Comparison of ENCODE assay signal across 9 mouse cellular contexts in the genomic region with DNA sequence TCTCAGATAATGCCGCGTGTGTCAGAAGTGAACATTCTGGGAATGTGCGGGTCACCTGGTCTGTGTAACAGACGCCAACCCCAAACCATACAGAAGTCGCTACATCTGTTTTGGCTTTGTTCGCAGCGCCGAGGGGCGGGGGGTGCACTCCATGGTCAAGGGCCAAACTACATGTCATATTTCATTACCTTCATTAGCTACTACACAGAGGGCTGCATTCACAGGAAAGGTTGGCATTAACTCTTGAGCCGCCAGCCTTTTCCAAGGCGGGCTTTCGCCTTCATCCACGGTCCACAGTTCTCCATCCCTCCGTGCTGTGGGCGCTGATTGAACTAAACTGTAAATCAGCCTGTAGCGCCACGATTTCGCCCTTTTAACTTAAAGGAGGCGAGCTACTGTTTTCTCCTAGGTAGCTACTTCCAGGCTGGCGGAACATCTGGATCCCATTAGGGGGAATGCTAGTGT.
A peak's percentile ranks its signal among the peaks of the same experiment; 100 is the strongest.
DNase-seq lines count a peak whose midpoint lies in the region; ATAC-seq lines count a peak whose summit lies in the region.
"Had no signal": no experiment of that assay in that cellular context is flagged by ENCODE, and none has a peak within 500 bp of the region (broad histone marks: within the 10 kb centered on the region; RNA-seq: fewer than 3 reads in every experiment).

No protein-coding gene starts in this region.

- WGBS in kidney, embryonic 16.5 days = 10% methylated on average over 20 of the region's 20 CpGs
- WGBS in intestine, embryonic 14.5 days = 14% methylated on average over 20 of the region's 20 CpGs

- H3K4me3 ChIP-seq in kidney, embryonic 16.5 days (ENCODE audit: low read length) = peak overlapping the region; percentile 32
- H3K4me3 ChIP-seq in intestine, embryonic 14.5 days (ENCODE audit: low read depth, low read length) = peak overlapping the region; percentile 16; the same call in 1 of the 2 replicates
- H3K4me3 ChIP-seq: megakaryocyte, embryonic 14.5 days had no signal

- ATAC-seq in kidney, embryonic 16.5 days (ENCODE audit: low FRiP score, low TSS enrichment) = 0 out of 2 replicates have a peak, but pooled peaks have one; percentile 37
- ATAC-seq in intestine, embryonic 14.5 days (replicated peaks; ENCODE audit: low FRiP score, low TSS enrichment, low read depth) = no peak
- ATAC-seq: activated CD4-positive, CD25-positive, alpha-beta regulatory T cell, adult 4 months had no signal

- H3K27me3 ChIP-seq in kidney, embryonic 16.5 days (ENCODE audit: insufficient read depth, low read length) = 0 out of 2 replicates have a peak, but pooled peaks cover 3% of the 10 kb centered on the region
- H3K27me3 ChIP-seq in intestine, embryonic 14.5 days (replicated peaks; ENCODE audit: control insufficient read depth, insufficient read depth, low read length) = no peaks in the 10 kb centered on the region
- H3K27me3 ChIP-seq: megakaryocyte, embryonic 14.5 days had no signal

- H3K4me2 ChIP-seq in kidney, embryonic 16.5 days (replicated peaks; ENCODE audit: low read depth, low read length) = peak overlapping the region; percentile 61
- H3K4me2 ChIP-seq in intestine, embryonic 14.5 days (ENCODE audit: low read length) = peak overlapping the region; percentile 48

- peaks cover 21% of the 10 kb centered on the region for H3K4me1 ChIP-seq in kidney, embryonic 16.5 days (ENCODE audit: insufficient read depth, low read length)
- H3K4me1 ChIP-seq in intestine, embryonic 14.5 days (replicated peaks; ENCODE audit: control insufficient read depth, insufficient read depth, low read length) = peaks cover 15% of the 10 kb centered on the region
- H3K4me1 ChIP-seq: megakaryocyte, embryonic 14.5 days had no signal

- peaks cover 4% of the 10 kb centered on the region; the same call in 1 of the 2 replicates for H3K9me3 ChIP-seq in kidney, embryonic 16.5 days (ENCODE audit: low read length)
- H3K9me3 ChIP-seq in intestine, embryonic 14.5 days (ENCODE audit: control insufficient read depth, low read length) = no peaks in the 10 kb centered on the region

- H3K9ac ChIP-seq in kidney, embryonic 16.5 days (replicated peaks; ENCODE audit: low read length) = no peak overlapping the region; the same call in 1 of the 2 replicates
- no peak overlapping the region for H3K9ac ChIP-seq in intestine, embryonic 14.5 days (ENCODE audit: low read length)

- H3K27ac ChIP-seq in kidney, embryonic 16.5 days (ENCODE audit: low read length) = peak overlapping the region; percentile 37; the same call in 1 of the 2 replicates
- H3K27ac ChIP-seq in intestine, embryonic 14.5 days (ENCODE audit: low read depth) = no peak overlapping the region

- no peaks in the 10 kb centered on the region for H3K36me3 ChIP-seq in kidney, embryonic 16.5 days (ENCODE audit: insufficient read depth, low read length)
- no peaks in the 10 kb centered on the region for H3K36me3 ChIP-seq in intestine, embryonic 14.5 days (ENCODE audit: control insufficient read depth, insufficient read depth, low read length)

- no peak for DNase-seq in kidney, adult 11 months
- peak; percentile 73 for DNase-seq in embryo, embryonic 9.5 days (ENCODE audit: extremely low spot score)
- DNase-seq in intestine, embryonic 14.5 days (ENCODE audit: low spot score) = peak; percentile 59
- peak; percentile 84 for DNase-seq in retina, embryonic 14.5 days (ENCODE audit: low spot score)
- DNase-seq in adipocyte (ENCODE audit: low spot score) = no peak
- DNase-seq in B cell, adult 2 months = no peak

Comparison
In these comparisons a context has a peak if more than half of its experiments do, and no peak if none do; other contexts are left out.
1. DNase-seq: peak in embryo, embryonic 9.5 days (single experiment), intestine, embryonic 14.5 days (single experiment) and retina, embryonic 14.5 days (single experiment); none in kidney, adult 11 months (single experiment), adipocyte (single experiment) and B cell, adult 2 months (0 of 2).